Mouse (Mus musculus) CH12.LX (cell line): ENCODE measurements around the gene Brcc3. TPM values are rescaled to one million over a fixed set of nuclear protein-coding genes. Genes with fewer than 3 reads are reported as not detected.

ENCODE experiments used
- DNase-seq: peaks from one replicate; pipeline ENCODE4 v3.0.0-alpha.2; 2013; ENCODE audit errors: extremely low read depth
- H3K27ac ChIP-seq: 2 replicates; pipeline ENCODE4 v1.5.1; 2012; ENCODE audit warnings: low read depth, mild to moderate bottlenecking, control low read depth, moderate library complexity; ENCODE audit not compliant: insufficient read depth
- H3K27me3 ChIP-seq: replicated peaks from 2 replicates; pipeline ENCODE3; 2012; ENCODE audit warnings: inconsistent platforms
- H3K36me3 ChIP-seq, 2 experiments: replicated peaks in 1 of 2; 2 replicates each; pipeline versions ENCODE3 to v1.6.1; 2012; ENCODE audit warnings: inconsistent platforms in 1 of 2, low read length in 1 of 2, mild to moderate bottlenecking in 1 of 2, mixed read lengths in 1 of 2, moderate library complexity in 1 of 2; ENCODE audit not compliant: control insufficient read depth in 1 of 2, insufficient read depth in 1 of 2
- H3K4me1 ChIP-seq, 2 experiments: 2 replicates each; pipeline ENCODE4 v1.6.1; 2012; ENCODE audit warnings: inconsistent platforms in 1 of 2, moderate library complexity in 1 of 2; ENCODE audit not compliant: insufficient read depth in 2 of 2, control insufficient read depth in 1 of 2
- H3K4me2 ChIP-seq: 2 replicates; pipeline ENCODE4 v1.6.1; 2012; ENCODE audit warnings: low read depth, mild to moderate bottlenecking, control low read depth; ENCODE audit not compliant: poor library complexity, insufficient read depth, severe bottlenecking
- H3K4me3 ChIP-seq, 3 experiments: fragments of 150-350 bp in 1 of 3; sonication (generic) in 1 of 3; replicated peaks in 1 of 3; 2 replicates each; pipeline versions ENCODE3 to v1.5.1; 2011 to 2012; ENCODE audit warnings: low read depth in 2 of 3, low read length in 2 of 3, mild to moderate bottlenecking in 2 of 3, moderate library complexity in 2 of 3, control low read depth in 1 of 3, improper control_type of control experiment in 1 of 3, inconsistent platforms in 1 of 3, mixed read lengths in 1 of 3; ENCODE audit not compliant: poor library complexity in 1 of 3
- H3K79me2 ChIP-seq: replicated peaks from 2 replicates; pipeline ENCODE4 v1.6.1; 2012; ENCODE audit warnings: mild to moderate bottlenecking, moderate library complexity; ENCODE audit not compliant: control insufficient read depth, poor library complexity, insufficient read depth, severe bottlenecking; ENCODE audit errors: extremely low read depth
- H3K9ac ChIP-seq: 2 replicates; pipeline ENCODE4 v1.6.1; 2012; ENCODE audit warnings: low read depth, mild to moderate bottlenecking, control low read depth, moderate library complexity; ENCODE audit not compliant: insufficient read depth
- H3K9me3 ChIP-seq: replicated peaks from 2 replicates; pipeline ENCODE3; 2012; ENCODE audit warnings: low read length, inconsistent platforms, mixed read lengths
- BHLHE40 ChIP-seq: IDR thresholded peaks from 2 replicates; pipeline ENCODE4 v1.6.1; 2011; ENCODE audit warnings: mild to moderate bottlenecking, low read depth, low read length, improper control_type of control experiment
- CHD1 ChIP-seq: IDR thresholded peaks from 2 replicates; pipeline ENCODE4 v1.6.1; 2012; ENCODE audit warnings: low read depth, low read length, improper control_type of control experiment, inconsistent platforms
- ELF1 ChIP-seq: IDR thresholded peaks from 2 replicates; pipeline ENCODE4 v1.6.1; 2014; ENCODE audit warnings: low read depth, mild to moderate bottlenecking, inconsistent platforms, low read length, improper control_type of control experiment
- EP300 ChIP-seq: IDR thresholded peaks from 2 replicates; pipeline ENCODE4 v1.6.1; 2011; ENCODE audit warnings: low read length, improper control_type of control experiment
- JUND ChIP-seq: conservative IDR thresholded peaks from 2 replicates; pipeline ENCODE4 v1.6.1; 2011; ENCODE audit warnings: low read depth, low read length, improper control_type of control experiment
- KAT2A ChIP-seq: IDR thresholded peaks from 2 replicates; pipeline ENCODE4 v1.6.1; 2012; ENCODE audit warnings: low read length, improper control_type of control experiment, inconsistent platforms; ENCODE audit not compliant: insufficient replicate concordance
- MAFK ChIP-seq: IDR thresholded peaks from 2 replicates; pipeline ENCODE4 v1.6.1; 2011; ENCODE audit warnings: low read length, improper control_type of control experiment; ENCODE audit not compliant: insufficient replicate concordance
- MAX ChIP-seq: IDR thresholded peaks from 2 replicates; pipeline ENCODE4 v1.6.1; 2011; ENCODE audit warnings: low read length, improper control_type of control experiment
- MEF2A ChIP-seq: IDR thresholded peaks from 2 replicates; pipeline ENCODE4 v1.6.1; 2014; ENCODE audit warnings: low read depth, mild to moderate bottlenecking, inconsistent platforms, low read length, improper control_type of control experiment, borderline replicate concordance
- NELFE ChIP-seq: IDR thresholded peaks from 2 replicates; pipeline ENCODE4 v1.6.1; 2011; ENCODE audit warnings: low read depth, low read length, improper control_type of control experiment
- PAX5 ChIP-seq: IDR thresholded peaks from 2 replicates; pipeline ENCODE4 v1.6.1; 2012; ENCODE audit warnings: low read length, inconsistent platforms, mixed read lengths
- POLR2A ChIP-seq: IDR thresholded peaks from 2 replicates; pipeline ENCODE4 v1.6.1; 2011; ENCODE audit warnings: low read depth, mild to moderate bottlenecking, improper control_type of control experiment, low read length
- POLR2AphosphoS2 ChIP-seq: IDR thresholded peaks from 2 replicates; pipeline ENCODE4 v1.6.1; 2011; ENCODE audit warnings: low read depth, low read length, improper control_type of control experiment
- RAD21 ChIP-seq: IDR thresholded peaks from 2 replicates; pipeline ENCODE4 v1.6.1; 2011; ENCODE audit warnings: low read depth, mild to moderate bottlenecking, low read length, improper control_type of control experiment, moderate library complexity
- RCOR1 ChIP-seq: conservative IDR thresholded peaks from 2 replicates; pipeline ENCODE4 v1.6.1; 2012; ENCODE audit warnings: low read depth, mild to moderate bottlenecking, inconsistent platforms, low read length, improper control_type of control experiment
- SMC3 ChIP-seq: IDR thresholded peaks from 2 replicates; pipeline ENCODE4 v1.6.1; 2011; ENCODE audit warnings: low read depth, low read length, improper control_type of control experiment
- UBTF ChIP-seq: IDR thresholded peaks from 2 replicates; pipeline ENCODE4 v1.6.1; 2012; ENCODE audit warnings: low read depth, mild to moderate bottlenecking, inconsistent platforms, low read length, improper control_type of control experiment, moderate library complexity
- USF1 ChIP-seq: IDR thresholded peaks from 2 replicates; pipeline ENCODE4 v1.6.1; 2014; ENCODE audit warnings: low read depth, mild to moderate bottlenecking, inconsistent platforms, low read length, improper control_type of control experiment
- USF2 ChIP-seq: conservative IDR thresholded peaks from 2 replicates; pipeline ENCODE4 v1.6.1; 2011; ENCODE audit warnings: low read depth, low read length, improper control_type of control experiment
- ZMIZ1 ChIP-seq: IDR thresholded peaks from 2 replicates; pipeline ENCODE4 v1.6.1; 2012; ENCODE audit warnings: low read depth, mild to moderate bottlenecking, inconsistent platforms, low read length, improper control_type of control experiment
- ZNF384 ChIP-seq: IDR thresholded peaks from 2 replicates; pipeline ENCODE4 v1.6.1; 2012; ENCODE audit warnings: low read depth, low read length, improper control_type of control experiment, inconsistent platforms
- dilution Hi-C: fragments of 300-500 bp; cut with MboI; formaldehyde crosslinking; loops from 2 replicates; pipeline ENCODE4 v1.14.3; 2020; ENCODE audit warnings: low sequenced_read_pairs; ENCODE audit not compliant: extremely low pct_unique_long_range_greater_than_20kb, extremely low pct_ligation_motif_present
- in situ Hi-C: fragments of 300-500 bp; cut with MboI; formaldehyde crosslinking; loops from 3 replicates; pipeline ENCODE4 v1.14.3; 2019; ENCODE audit warnings: low sequenced_read_pairs, low pct_ligation_motif_present, low pct_unique_long_range_greater_than_20kb, mixed read lengths
- polyA plus RNA-seq: library from polyadenylated mRNA; unstranded; fragments of >175 nt; gene quantifications from 2 replicates; pipeline ENCODE4 v1.2.1, GENCODE M21; 2012; ENCODE audit warnings: low read depth; ENCODE audit not compliant: insufficient read length
- total RNA-seq, 2 experiments: library from RNA; depleted of rRNA; stranded (reverse); fragments of 300-350 nt in 1 of 2; fragments of >200 nt in 1 of 2; gene quantifications; 2 replicates each; pipeline ENCODE4 v1.2.3; 2012 to 2014

The Brcc3 gene
- total and polyA plus RNA-seq, 3 experiments = 22.9 to 68.2 (median 45.5) TPM

DNA sequence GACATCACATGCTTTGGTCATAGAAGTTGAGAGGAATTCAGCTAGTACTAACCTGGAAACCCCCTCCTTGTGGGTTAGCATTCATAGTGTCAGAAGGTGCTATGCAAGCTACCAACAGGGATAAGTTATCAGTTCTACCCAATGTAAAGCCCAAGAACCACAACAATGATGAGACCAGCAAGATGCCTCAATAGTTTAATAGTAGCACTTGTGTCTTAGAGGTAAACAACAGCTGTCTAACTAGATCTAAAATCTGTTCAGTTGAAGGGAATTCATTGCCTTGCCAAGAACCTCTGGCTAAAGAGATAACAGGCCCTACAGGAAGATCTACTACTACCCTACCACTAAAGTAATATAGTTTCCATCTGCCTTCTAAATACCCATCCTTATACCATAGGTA is 39.6 kb upstream of the Brcc3 start:
- TF ChIP-seq KAT2A (no peak), EP300 (no peak), NELFE (no peak), MAX (no peak), UBTF (no peak), ELF1 (no peak), ZNF384 (no peak), ZMIZ1 (no peak), USF1 (no peak), RCOR1 (no peak), SMC3 (no peak), JUND (no peak), BHLHE40 (no peak), RAD21 (no peak), CHD1 (no peak), MEF2A (no peak), POLR2AphosphoS2 (no peak), MAFK (no peak), POLR2A (no peak)
- TF ChIP-seq, all 38 proteins: peak for 0
- Histone ChIP-seq H3K4me2 (no peak overlapping the region), H3K4me3 (no peak overlapping the region), H3K27me3 (no peaks in the 10 kb centered on the region), H3K9ac (no peak overlapping the region), H3K79me2 (no peaks in the 10 kb centered on the region), H3K9me3 (no peaks in the 10 kb centered on the region), H3K36me3 (no peaks in the 10 kb centered on the region), H3K27ac (no peak overlapping the region), H3K4me1 (no peaks in the 10 kb centered on the region; a peak in 1 of 4 replicates)
- DNase-seq = no peak
- in situ Hi-C loops = no loop called here
- dilution Hi-C loops = no loop called here

DNA sequence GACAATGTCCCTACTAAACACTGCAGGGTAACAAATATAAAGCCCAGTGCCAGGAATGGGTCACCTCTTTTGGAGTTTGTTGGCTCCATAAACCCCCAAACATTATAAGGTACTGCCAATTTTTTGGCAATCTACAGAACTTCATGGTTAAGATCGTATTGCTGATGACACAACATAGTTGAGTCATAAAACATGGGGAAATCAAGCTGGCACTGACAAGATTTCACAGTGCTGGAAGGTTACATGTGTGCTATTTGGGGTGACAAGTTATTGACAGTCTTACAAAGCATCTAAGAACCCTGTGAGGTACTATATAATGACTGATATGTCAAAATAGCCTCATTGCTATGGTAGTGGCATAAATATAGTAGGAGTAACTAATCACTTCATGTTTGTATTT is 35.3 kb upstream of the Brcc3 start:
- Histone ChIP-seq H3K4me3 (peak overlapping the region in 1 of 3 experiments; percentile 56), H3K27ac (no peak overlapping the region), H3K9me3 (no peaks in the 10 kb centered on the region), H3K4me1 (no peaks in the 10 kb centered on the region; a peak in 1 of 4 replicates), H3K4me2 (peak overlapping the region; percentile 2; the same call in 1 of the 2 replicates), H3K27me3 (no peaks in the 10 kb centered on the region), H3K36me3 (no peaks in the 10 kb centered on the region), H3K79me2 (no peaks in the 10 kb centered on the region; the same call in 1 of the 2 replicates), H3K9ac (0 out of 2 replicates have a peak overlapping the region, but pooled peaks have one; percentile 48)
- in situ Hi-C loops (no loop called here), dilution Hi-C loops (no loop called here)
- TF ChIP-seq PAX5 (no peak), USF2 (no peak), MEF2A (no peak)
- no peak for DNase-seq
